Mouse (Mus musculus) E14TG2a.4 (cell line): Measurements from ENCODE around the gene Pitpnm1.

Source experiments
- CTCF ChIP-seq: conservative IDR thresholded peaks from 2 replicates; pipeline ENCODE4 v1.5.1; 2014; ENCODE audit warnings: low read length
- POU5F1 ChIP-seq: IDR thresholded peaks from 2 replicates; pipeline ENCODE4 v1.6.1; 2014; ENCODE audit warnings: low read length, borderline replicate concordance

DNA sequence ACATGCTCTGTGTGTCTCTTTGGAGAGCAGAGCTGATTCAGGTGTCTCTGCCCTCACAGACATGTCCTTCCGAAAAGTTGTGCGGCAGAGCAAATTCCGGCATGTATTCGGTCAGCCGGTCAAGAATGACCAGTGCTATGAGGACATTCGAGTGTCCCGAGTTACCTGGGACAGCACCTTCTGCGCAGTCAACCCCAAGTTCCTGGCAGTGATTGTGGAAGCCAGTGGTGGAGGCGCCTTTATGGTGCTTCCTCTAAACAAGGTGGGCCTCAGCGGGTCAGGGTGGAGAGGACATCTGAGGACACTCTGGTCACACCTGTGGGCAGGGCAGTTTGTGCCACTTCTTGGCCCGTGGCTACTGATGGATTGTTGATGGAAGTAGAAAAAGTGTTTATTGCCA is 49.5 kb downstream of the Pitpnm1 start:
- no peak for TF ChIP-seq CTCF
- TF ChIP-seq POU5F1, result no peak
